Mouse (Mus musculus): ENCODE results near the gene Gm10840.
"Not testable (repeated sequence)": the region's sequence is repeated elsewhere in the genome, so short reads cannot be mapped to it uniquely, and the experiment has no call there.

Gm10840 gene

GRCm38 (mm10) chr11:106198277-106198676, 37.6 kb downstream of the Gm10840 start:
- in situ Hi-C loops (cut with MseI, MboI), result no loop called here

- in situ Hi-C loops (cut with MseI, MboI), result not testable (repeated sequence)
Measured at GRCm38 (mm10) chr11:106199997-106200396, 39.3 kb downstream of the Gm10840 start.

GRCm38 (mm10) chr11:106200756-106201155, 40.1 kb downstream of the Gm10840 start:
- in situ Hi-C loops (cut with MseI, MboI), result no loop called here

GRCm38 (mm10) chr11:106201337-106202122, 40.9 kb downstream of the Gm10840 start:
- in situ Hi-C loops (cut with MseI, MboI), result no loop called here

- in situ Hi-C loops (cut with MseI, MboI), result no loop called here
Measured at GRCm38 (mm10) chr11:106202123-106202465, 41.4 kb downstream of the Gm10840 start, which contains the start of gene Strada. Gene Strada (minus strand): TSS chr11:106202168.
